Mouse (Mus musculus) left cerebral cortex, postnatal 36 days (tissue): ENCODE data around the gene Fcgbp. TPM values are rescaled to one million over a fixed set of nuclear protein-coding genes. Genes with fewer than 3 reads are reported as not detected.
A peak's percentile ranks its signal among the peaks of the same experiment; 100 is the strongest.
"Not testable (repeated sequence)": the region's sequence is repeated elsewhere in the genome, so short reads cannot be mapped to it uniquely, and the experiment has no call there.

Source experiments
- DNase-seq, 2 experiments: peaks; one replicate each; pipeline ENCODE4 v3.0.0; 2021 to 2022; ENCODE audit warnings: low spot score in 2 of 2, mixed read lengths in 1 of 2
- intact Hi-C: fragments of 180-260 bp; cut with DNase I; formaldehyde crosslinking; loops from one replicate; pipeline ENCODE4 v1.15.1; 2025
- total RNA-seq, 2 experiments: library from RNA; stranded (reverse); gene quantifications; 2 replicates each; pipeline ENCODE4 v1.2.3; 2021

The Fcgbp gene
- total RNA-seq, 2 experiments from 2014 or later = 0.20 to 0.32 TPM

DNA sequence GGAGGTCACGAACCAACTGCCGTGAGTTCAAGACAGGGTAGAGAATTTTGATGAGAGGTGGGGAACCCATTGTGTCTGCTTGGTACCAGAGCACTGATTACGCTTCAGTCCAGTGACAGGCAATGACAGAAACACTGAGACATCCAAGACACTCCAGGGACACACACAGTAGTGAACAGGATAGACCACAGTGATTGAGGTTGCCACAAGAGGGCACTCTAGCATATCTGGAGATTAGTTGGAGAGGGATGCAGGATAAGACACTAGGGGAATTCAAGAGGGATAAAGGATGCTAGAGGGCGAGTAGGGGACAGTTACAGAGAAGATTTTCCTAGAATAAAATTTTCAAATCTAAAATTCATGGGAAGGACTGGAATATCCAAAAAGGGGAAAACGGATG is 66.6 kb downstream of the Fcgbp start:
- intact Hi-C loops = no loop called here
- peak in 1 of 2 experiments; percentile 27 for DNase-seq

DNA sequence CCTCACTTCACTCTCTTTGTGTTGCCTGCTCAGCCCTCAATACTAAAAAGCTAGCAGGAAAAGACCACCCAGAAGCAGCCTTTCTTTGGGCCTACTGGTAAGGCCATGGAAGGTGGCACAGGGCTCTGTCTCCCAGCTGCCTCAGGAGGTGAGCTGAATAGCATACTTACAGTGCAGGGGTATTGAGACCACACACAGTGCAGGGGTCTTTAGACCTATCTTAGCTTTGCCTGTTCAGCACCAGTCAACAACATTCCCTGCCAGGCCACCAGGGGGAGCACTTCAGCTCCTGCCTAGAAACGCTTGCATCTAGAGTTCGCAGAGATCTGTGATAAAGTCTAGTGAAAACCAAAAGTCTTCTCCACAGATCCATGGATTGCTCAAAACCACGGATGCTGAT is 77.2 kb downstream of the Fcgbp start:
- peak; percentile 33 to 38 for DNase-seq
- intact Hi-C loops = loop anchor here (5.0 kb wide), 2 partner anchors 96 to 149 kb away; partner anchors contain the start of gene Psmc4

DNA sequence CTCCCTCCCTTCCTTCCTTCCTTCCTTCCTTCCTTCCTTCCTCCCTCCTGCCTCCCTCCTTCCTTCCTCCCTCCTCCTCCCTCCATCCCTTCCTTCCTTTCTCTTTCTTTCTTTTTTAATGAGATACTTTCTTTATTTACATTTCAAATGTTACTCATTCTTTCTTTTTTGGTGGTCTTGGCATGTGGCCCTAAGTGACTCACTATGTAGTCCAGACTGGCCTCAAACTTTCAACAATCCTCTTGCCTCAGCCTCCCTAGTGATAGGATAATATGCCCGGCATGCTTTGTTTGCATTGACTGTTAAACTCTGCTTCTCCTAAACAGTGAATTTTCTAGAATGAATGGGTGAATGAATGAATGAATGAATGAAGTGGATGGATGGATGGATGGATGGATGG is 78.8 kb downstream of the Fcgbp start:
- DNase-seq = no peak
- intact Hi-C loops = loop anchor here (5.0 kb wide), 2 partner anchors 98 to 147 kb away; partner anchors contain the start of gene Psmc4

DNA sequence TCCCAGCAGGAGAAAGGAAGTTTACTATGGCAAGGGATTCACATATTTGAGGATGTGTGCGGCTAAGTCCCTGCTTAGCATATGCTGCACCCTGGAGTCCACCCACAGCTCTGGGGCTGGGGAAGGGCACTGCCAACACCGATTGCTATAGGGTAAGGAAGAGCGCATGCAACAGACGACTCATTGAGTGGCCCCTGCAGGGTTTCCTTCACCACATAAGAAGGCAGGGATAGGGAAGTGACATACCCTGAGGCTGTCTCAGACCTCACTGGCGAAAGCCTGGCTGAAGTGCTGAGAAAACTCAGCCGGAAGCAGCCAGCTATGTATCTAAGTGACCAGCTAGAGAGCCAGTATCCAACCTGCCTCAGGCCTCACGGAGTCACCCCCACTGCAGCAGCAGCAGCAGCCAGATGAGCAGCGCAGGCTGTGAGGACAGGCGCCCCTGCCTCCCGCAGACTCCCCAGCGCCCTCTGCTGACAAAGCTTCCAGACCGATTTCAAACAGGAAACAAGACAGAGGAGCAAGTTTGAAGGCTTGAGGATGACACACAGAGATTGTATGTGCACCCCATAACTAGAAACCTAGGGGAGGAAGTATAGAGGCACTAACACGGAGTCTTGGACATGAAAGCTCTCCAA is 80.7 kb downstream of the Fcgbp start:
- intact Hi-C loops = no loop called here
- peak; percentile 28 to 36 for DNase-seq

DNA sequence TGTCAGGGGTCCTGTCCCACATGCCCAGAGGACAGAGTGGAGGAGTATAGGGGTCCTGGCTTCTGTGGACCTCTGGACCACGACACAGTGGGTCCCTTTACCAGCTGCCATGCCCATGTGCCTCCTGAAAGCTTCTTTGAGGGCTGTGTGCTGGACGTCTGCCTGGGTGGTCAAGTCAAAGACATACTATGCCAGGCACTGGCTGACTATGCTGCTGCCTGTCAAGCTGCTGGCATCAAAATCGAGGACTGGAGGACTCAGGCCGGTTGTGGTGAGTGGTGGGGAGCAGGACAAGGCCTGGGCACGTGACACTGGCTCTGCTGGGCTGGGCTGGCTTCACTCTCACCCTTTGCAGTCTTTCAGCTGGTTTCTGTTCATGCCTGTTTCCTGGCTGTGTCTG is 82.6 kb downstream of the Fcgbp start:
- intact Hi-C loops, DNase-seq: not testable (repeated sequence)

DNA sequence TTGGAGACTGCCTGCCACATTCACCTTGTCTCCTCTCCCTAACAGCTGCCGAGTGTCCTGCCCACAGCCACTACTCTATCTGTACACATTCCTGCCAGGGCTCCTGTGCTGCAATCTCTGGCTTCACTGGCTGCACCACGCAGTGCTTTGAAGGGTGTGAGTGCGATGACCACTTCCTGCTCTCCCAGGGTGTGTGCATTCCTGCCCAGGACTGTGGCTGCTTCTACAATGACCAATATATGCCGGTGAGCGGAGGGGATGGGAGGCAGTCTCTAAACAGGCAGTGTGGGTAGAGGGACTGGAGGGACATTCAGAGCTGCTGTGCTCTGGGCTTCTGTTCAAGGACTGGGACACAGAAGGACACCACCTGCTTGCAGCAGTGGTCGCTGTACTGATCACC is 88.3 kb downstream of the Fcgbp start:
- intact Hi-C loops = no loop called here
- DNase-seq = no peak

DNA sequence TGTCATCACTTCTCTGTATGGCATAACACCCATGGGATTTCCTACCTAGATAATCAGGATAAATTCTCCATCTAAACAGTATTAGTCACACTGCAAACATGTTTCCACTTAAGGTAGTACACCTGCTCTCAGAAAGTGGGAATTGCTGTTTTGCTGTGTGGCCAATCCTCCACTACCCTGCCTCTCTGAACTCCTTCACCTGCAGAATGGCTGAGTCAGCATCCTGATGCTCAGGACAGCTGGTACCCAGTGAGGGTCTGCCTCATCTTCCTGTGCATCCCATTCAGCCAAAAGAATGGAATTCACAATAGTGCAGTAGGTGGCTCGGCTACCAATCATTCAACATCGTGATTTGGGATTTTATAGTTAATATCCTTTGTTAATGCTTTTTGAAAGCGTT is 88.9 kb downstream of the Fcgbp start:
- intact Hi-C loops = loop anchor here (10.0 kb wide), 1 partner anchor 55 kb away; no protein-coding TSS in a partner anchor
- DNase-seq = no peak

DNA sequence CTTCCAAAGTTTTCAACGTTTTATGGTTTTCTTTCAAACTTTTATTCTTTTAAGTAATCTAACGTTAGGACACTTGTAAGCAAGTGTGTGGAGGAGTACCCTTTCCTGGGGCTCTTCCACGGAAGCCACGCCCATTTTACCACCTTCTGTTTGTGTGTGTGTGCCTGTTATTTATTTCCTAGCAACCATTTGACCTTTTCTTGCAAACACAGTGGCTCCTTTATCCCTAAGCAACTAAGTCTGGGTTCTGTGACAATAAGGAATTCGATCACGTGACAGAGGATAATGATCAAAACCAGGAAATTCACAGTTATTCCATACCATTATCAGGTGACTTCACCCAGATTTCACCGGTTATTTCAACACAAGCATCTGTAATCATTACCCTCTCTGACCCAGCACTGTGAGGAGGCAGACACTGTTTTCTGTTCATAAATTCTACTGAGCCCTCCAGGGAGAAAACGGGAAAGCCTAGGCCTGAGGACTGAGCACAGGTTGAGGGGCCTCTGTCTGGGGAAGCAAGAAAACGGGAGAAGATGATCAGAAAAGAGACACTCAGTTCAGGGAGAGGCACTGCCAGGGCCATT is 90.2 kb downstream of the Fcgbp start:
- DNase-seq = no peak

DNA sequence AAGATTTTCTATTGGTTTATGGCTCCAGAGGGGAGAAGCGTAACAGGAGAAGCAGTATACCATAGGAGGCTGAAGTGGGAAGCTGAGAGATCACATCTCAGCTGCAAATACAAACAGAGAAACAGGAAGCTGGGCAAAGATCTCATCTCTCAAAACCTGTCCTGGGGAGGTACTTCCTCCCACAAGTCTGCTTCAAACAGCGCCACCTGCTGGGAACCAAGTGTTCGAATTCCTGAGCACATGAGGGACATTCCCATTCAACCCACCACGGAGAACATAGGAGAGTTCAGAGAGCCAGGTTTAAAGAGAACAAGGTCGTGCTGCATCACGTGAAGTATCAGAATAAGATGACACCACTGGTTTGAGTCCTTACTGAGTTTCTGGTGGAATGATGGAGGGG is 94.4 kb downstream of the Fcgbp start:
- intact Hi-C loops = loop anchor here (5.0 to 10.0 kb wide), 3 partner anchors 49 to 513 kb away; partner anchors contain the start of genes Eid2 and Ttc9b
- no peak for DNase-seq

More for the DNA sequence above, 90.2 kb downstream of the Fcgbp start:
- intact Hi-C loops = loop anchor here (10.0 kb wide), 1 partner anchor 54 kb away; no protein-coding TSS in a partner anchor

DNA sequence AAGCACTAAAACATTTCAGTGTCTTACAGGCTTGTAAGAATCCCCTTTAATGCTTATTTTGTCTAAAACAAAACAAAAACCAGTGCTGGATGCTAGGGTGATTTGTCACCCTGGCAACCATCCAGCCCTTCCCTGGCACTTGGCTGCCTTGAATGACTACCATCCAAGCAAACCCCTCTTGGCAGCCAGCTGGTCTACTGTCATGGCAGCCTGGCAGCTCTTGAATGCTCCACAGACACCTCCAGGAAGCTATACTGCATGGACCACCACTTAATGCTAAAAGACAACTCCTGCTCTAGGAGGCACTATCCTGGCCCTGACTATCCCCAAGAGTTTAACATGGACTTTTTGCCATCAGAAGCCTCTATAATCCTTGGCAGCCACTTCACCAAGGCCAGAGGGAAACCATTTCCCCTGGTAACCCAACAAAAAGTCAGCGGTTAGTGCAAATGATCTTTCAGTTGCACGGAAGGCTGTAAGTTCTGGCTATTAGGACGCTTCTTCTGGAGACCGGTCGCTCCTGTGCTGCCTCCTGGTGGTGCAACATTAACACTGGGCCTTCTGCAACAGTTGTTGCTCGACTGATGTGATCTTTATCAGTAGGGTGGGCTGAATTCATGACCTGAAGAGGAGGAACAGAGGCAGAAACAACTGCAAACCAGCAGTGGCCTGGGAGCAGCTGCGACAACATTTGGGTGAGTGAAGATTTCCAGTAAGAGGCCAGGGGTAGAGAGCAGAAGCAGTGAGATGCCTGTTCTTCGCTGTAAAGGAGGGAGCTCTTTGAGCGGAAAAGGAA is 97.5 kb downstream of the Fcgbp start:
- intact Hi-C loops = loop anchor here (1.0 to 10.0 kb wide), 4 partner anchors 46 to 516 kb away; partner anchors contain the start of genes Eid2, Psmc4 and Ttc9b
- peak in 1 of 2 experiments; percentile 30 for DNase-seq

DNA sequence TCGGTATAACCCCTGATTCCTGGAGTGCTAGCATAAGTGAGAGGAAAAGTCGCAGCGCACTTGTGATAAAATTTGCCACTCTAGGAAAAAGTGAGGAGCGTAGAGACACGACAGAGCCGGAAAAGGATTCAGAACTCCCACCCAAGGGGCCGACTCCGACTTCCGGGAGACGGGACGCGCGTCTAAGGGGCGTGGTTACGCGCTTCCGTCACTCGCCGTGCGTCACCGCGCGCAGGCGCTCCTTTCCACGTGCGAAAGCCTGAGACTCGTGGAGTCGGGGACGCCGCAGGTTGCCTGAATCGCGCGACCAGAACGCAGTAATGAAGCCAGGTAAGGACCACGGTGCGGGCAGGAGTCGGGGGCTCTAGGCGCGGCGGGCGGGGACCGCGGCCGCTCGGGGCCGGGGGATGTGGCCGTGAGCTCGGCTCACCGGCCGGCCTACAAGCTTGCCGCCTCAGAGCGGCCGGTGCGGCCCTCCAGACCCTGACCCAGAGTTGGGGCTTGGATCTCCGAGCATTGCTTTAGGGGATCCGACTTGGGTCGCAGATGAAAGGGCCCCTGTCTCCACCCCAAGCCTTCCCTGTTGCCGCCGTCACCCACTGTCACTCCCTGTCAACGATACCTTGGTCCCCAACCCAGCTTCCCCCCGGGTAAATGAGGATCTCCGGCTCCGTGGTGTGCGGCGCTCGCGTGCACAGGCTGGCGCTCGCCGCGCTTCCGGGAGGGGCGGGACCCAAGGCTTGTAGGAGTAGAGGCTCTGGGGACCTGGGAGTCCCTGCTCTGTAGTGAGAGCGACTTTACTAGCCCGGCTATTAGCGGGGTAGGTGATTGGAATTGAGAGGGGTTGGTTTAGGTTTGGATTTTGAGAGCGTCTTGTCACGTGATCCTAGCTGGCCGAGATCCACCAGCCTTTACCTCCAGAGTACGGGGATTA is 98.7 kb downstream of the Fcgbp start, which contains the start of gene Fbl:
Gene Fbl, plus strand, starts transcription at position 222 of the 934 bp plus-strand sequence.
- intact Hi-C loops = loop anchor here (5.0 to 10.0 kb wide), 3 partner anchors 45 to 517 kb away; partner anchors contain the start of genes Eid2 and Ttc9b
- DNase-seq = peak; percentile 92 to 93

Other genes with a start within 250 kb of the Fcgbp start
- gene Zfp59, start 232.6 kb upstream of the Fcgbp start, total RNA-seq = 1 to 10 TPM; 5.2 TPM
- 1 to 10 TPM; 1.7 to 2.2 TPM for gene Zfp607a, start 213.7 kb upstream of the Fcgbp start, total RNA-seq
- 10 to 100 TPM; 11.3 to 16.3 TPM for gene Zfp974, start 141.8 kb upstream of the Fcgbp start, total RNA-seq
- gene Zfp780b, start 92.1 kb upstream of the Fcgbp start, total RNA-seq = 10 to 100 TPM; 17.8 to 22.9 TPM
- 1 to 10 TPM; 5.9 to 6.3 TPM for gene Zfp850, start 57.1 kb upstream of the Fcgbp start, total RNA-seq
- gene Psmc4, start 21.1 kb upstream of the Fcgbp start, total RNA-seq = 100 to 1,000 TPM; 120 to 132 TPM
- gene 9530053A07Rik, start 58.2 kb downstream of the Fcgbp start, total RNA-seq = under 1 TPM; 0.07 TPM
- gene Fbl, start 98.5 kb downstream of the Fcgbp start, total RNA-seq = 10 to 100 TPM; 50.3 to 54.8 TPM
- gene Dyrk1b, start 108.2 kb downstream of the Fcgbp start, total RNA-seq = 10 to 100 TPM; 46.7 to 54.8 TPM
- 10 to 100 TPM; 59.9 to 66.6 TPM for gene Eid2, start 196.6 kb downstream of the Fcgbp start, total RNA-seq
- 10 to 100 TPM; 33.3 to 37.8 TPM for gene Eid2b, start 206.5 kb downstream of the Fcgbp start, total RNA-seq
- under 1 TPM; 0.43 to 0.44 TPM for gene Selenov, start 219.9 kb downstream of the Fcgbp start, total RNA-seq
- gene Dll3, start 231.0 kb downstream of the Fcgbp start, total RNA-seq = 1 to 10 TPM; 1.4 to 1.8 TPM
- gene Timm50, start 240.8 kb downstream of the Fcgbp start, total RNA-seq = 10 to 100 TPM; 44.1 to 46.3 TPM